Mouse (Mus musculus) left cerebral cortex, postnatal 10 days (tissue): Measurements from ENCODE around the gene Yipf6. TPM values are rescaled to one million over a fixed set of nuclear protein-coding genes. Genes with fewer than 3 reads are reported as not detected.

Experiments
- total RNA-seq, 2 experiments: library from RNA; stranded (reverse); gene quantifications; 2 replicates each; pipeline ENCODE4 v1.2.3; 2021

Gene Yipf6
- total RNA-seq, 2 experiments from 2014 or later = 37.0 to 37.4 TPM

Other genes with a start within 250 kb of the Yipf6 start
- 10 to 100 TPM; 35.7 to 43.9 TPM for gene Ophn1, start 45.3 kb upstream of the Yipf6 start, total RNA-seq
- gene Stard8, start 66.9 kb downstream of the Yipf6 start, total RNA-seq = 1 to 10 TPM; 8.3 to 9.4 TPM
- gene Efnb1, start 199.8 kb downstream of the Yipf6 start, total RNA-seq = 10 to 100 TPM; 14.7 to 14.8 TPM